Mouse (Mus musculus) lung, adult 18-20 months (tissue): ENCODE results near the gene Foxn1.

Source experiments
- DNase-seq, 2 experiments: peaks; one replicate each; pipeline ENCODE4 v3.0.0; 2022; ENCODE audit warnings: mixed read lengths in 2 of 2

The Foxn1 gene

DNA sequence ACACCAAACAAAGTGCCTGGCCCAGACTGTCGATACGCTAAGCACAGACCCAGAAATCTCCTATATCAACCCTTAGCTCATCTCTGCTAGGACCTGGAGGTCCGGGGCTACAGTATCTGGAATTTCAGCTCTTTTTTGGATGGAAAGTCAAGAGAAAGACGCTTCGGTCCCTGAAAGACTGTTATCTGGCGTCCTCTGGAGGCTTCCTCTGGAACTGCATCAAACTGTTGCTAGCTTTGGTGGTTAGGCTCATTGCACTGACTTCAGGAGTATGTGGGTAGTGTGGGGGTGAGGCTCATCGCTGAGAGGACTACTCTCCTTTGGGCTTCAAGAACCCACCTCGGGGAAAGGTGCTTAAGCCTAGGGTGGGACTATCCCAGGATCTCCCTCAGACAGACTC lies 13.3 kb upstream of the Foxn1 start:
- DNase-seq = peak; percentile 65 to 67

DNA sequence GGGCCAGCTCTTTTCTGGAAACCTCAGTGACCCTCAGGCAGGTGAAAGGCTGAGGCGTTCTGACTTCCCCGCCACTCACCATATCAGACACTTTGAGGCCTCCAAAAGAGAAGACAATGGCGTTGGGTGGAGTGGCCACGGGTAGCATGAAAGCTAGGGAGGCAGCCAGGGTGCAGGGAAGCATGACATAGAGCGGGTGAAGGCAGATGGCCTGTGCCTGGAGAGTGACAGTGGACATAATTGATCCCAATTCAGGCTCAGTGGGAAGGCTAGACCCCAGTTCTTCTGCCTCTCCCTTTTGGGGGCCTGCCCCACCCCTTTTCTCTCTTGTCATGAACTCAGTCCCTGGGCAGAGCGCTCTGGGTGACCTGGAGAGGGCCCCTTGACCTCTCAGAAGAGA lies 11.9 kb upstream of the Foxn1 start:
- no peak for DNase-seq

DNA sequence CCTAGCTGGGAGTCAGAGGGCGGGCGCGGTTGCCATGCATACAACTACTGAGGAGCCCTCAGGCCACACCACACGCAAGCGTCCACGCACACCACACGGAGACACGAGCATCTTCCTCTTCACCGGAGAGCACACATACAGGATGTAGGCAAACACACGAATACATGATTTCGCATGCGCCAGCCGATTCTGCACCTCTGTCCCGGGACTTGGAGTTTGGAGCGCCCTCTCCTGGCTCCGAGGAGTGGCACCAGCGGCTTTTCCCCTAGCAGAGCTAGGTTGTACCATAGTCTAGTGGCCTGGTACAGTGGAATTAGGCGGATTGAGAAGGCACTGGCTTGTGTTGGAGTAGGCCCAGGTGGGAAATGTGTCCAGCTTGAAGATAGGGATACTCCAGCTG lies 11.0 kb upstream of the Foxn1 start:
- DNase-seq = peak; percentile 70 to 76

DNA sequence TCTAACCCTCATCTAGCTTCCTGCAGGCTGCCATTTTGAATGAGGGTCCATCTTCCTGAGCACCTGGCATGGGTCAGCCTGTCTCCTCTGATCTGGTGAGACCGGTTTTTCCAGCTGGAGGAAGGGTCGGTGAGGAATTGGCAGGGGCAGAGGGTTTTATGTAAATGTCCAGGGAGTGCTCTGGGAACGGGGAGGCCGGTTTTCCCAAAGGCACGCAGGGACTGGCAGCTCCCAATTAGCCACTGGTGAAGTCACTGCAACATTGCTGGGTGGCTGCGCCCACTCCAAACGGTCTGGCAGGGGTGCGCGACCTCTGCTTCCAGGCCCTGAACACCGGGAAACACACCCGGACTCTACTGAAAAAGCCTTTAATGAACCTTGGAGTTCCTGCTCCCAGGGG lies 10.6 kb upstream of the Foxn1 start:
- DNase-seq = peak; percentile 38 to 58

GRCm38 (mm10) chr11:78392728-78393127 lies 6.4 kb upstream of the Foxn1 start:
- DNase-seq = peak; percentile 84 to 90

- DNase-seq = no peak
Measured at GRCm38 (mm10) chr11:78385776-78386175, 582 bp downstream of the Foxn1 start.

DNA sequence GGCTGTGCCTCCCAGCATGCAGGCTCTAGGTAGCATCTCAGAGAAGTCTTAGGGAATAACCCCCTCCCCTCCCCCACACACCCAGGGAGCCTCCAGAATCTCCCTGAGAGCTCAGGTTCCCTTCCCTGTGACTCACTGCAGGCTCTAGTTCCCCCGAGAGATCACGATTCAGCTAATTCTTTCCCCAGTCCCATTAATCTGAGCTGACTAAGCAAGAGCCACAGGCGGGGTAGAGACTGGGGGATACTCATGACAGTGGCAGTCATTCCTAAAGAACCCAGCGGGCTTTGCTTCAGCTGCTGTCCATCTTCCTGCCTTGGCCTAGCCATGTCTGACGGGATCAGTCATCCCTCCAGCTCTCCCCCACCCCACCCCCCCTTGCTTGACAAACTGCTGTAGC lies 3.7 kb downstream of the Foxn1 start:
- no peak for DNase-seq

- no peak for DNase-seq
Measured at GRCm38 (mm10) chr11:78382286-78382685, 4.1 kb downstream of the Foxn1 start.

- DNase-seq = no peak
Measured at GRCm38 (mm10) chr11:78380996-78381395, 5.4 kb downstream of the Foxn1 start.

GRCm38 (mm10) chr11:78380351-78380750 lies 6.0 kb downstream of the Foxn1 start:
- no peak for DNase-seq

DNA sequence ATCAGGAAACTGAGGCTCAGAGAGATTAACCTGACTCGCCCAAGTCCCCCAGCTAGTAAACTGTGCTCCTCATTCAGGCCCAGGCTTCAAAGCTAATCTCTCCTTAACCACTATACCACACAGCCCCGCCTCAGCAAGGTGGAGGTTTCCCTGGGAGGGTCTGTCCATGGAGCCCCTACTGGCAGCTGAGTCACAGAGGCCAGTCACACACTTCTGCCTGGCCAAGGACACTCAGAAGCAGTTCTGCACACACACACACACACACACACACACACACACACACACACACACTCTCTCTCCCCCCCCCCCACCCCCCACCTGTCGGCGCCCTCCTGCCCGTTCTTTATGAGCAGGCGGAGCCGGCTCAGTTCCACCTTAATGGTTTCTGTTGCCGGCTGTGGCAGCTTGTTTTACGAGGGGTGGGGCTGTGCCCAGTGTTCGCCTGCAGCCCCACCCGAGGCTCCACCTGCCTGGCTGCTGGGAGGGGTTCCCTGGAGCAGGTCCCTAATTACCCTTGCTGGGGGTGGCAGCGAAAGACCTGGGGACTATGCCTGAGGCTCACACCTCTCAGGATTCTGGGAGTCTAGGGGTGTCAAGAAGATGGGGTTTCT lies 8.7 kb downstream of the Foxn1 start:
- DNase-seq = no peak

- no peak for DNase-seq
Measured at GRCm38 (mm10) chr11:78374147-78374546, 12.2 kb downstream of the Foxn1 start.

DNA sequence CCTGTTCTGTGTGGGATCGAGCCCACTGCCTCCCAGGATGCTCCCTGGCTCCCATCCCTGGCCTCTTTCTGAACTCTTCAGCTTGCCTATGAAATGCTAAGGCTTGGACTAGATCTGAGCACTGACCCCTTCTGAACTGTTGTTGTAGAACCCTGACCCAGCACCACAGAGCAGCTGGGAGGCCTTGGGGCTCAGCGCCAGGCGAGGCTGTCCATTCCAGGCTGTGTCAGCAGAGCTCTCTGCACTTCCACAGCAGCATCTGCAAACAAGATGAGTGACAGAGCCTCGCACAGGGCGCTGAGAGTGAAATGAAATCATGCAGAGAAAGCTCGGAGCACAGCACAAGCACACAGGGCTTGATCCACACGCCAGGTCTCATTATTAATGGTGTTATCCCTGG lies 13.7 kb downstream of the Foxn1 start:
- DNase-seq = no peak

DNA sequence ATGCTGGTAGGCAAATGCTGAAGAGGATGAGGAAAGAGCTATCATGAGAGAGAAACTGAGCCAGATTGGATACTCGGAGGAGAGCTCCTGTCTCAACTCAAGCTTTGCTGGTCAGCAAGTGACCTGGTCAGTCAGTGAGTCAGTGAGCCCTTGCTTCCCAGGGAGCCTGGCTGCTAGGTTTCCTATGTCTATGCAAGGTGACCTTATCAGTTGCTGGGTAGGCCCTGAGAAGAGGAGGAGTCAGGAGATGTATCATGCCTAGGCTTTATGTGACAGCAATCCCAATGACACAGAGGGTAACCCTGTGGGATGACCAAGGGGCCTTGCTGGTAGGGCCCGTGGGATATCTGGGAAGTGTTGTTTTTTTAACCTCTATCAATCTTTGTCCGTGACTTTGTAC lies 14.2 kb downstream of the Foxn1 start:
- DNase-seq = no peak

DNA sequence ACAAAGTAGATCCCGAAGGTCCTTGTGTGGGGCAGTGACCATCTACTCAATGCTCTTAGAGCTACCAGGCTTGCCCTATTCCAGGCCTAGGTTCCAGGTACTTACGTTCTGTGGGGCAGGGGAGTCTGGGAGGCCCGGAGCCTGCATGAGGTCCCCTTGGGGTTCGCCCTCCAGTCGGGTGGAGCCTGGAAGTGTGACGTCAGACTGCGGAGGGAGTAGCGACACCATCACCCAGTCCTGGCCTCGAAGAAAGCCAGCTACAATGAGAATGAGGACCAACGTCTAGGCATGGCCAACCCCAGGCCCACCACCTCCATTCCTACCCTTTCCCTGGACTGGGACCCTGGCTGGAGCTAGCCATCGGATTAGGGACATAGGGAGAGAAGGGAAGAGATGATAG lies 14.6 kb downstream of the Foxn1 start:
- DNase-seq = no peak

DNA sequence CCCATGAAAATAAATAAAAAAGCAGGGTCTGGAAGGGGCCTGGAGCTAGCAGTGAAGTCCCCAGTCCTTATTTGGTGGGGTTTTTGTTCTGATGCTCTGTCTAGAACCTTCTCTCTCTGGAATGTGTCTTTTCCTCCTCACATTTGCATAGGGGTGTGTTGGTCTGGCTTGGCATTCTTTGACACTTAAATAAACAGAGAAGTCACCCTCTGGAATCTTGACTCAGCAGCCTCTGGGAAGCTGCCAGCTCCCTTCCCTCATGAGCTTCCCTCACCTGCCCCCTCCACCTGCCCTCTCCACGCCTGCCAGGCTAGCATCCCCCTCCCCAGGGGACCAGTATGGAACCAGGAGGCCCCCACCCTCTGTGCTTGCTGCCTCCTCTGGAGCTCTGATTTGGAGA lies 16.0 kb downstream of the Foxn1 start:
- peak; percentile 47 to 64 for DNase-seq

- DNase-seq = no peak
Measured at GRCm38 (mm10) chr11:78367456-78368225, 18.7 kb downstream of the Foxn1 start.

DNA sequence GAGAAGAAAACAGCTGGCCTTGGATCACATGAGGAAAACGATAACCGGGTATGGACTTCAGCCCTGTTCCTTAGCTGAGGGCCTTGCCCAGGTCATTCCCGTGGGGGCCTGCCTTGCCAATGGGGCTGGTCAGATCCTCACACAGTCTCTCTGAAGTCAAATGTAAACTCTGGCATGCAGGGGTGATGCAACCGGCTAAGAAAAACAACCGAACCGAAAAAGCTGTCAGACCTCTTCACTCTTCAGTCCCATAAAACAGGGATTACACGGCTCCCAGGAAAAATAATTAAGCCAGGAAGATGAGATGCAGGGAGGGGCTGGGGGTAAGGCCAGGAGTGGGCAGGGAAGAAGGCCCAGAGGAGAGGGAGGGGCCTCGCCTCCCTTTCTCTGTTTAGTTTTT lies 22.3 kb downstream of the Foxn1 start:
- DNase-seq = no peak

DNA sequence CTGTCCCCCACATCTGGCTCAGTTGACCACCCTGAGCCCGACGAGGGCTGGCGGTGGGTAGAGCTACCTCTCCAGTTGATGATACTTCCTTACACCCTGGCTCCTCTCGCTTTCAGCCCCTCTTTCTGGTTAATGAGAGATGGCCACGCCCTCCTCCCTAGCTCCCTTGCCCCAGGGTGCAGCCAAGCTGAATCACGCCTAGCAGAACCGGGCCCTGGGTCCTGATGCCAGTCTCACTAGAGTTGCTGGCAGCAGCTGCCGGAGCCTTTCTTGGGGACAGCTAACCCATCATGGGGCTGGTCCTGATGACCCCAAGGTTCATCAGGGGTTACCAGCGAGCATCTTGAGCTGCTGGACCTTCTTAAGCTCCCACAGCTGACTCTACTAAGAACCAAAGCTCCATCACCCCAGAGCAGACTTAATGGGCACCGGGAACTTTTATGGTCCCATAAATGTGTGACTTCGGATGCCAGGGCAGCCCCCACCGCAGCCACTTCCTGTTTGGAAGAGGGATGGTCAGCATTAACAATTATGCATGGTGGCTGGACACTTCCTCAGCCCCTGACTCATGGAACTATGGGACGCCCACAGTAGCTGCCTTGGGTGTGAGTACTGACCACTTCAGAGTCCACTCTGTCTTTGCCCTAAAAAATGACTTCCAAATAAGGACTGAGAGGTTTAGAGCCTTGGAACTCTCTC lies 22.9 kb downstream of the Foxn1 start:
- DNase-seq = no peak

- DNase-seq = no peak
Measured at GRCm38 (mm10) chr11:78360789-78361131, 25.6 kb downstream of the Foxn1 start.

GRCm38 (mm10) chr11:78360125-78360788 lies 26.1 kb downstream of the Foxn1 start:
- DNase-seq = peak; percentile 80 to 83

DNA sequence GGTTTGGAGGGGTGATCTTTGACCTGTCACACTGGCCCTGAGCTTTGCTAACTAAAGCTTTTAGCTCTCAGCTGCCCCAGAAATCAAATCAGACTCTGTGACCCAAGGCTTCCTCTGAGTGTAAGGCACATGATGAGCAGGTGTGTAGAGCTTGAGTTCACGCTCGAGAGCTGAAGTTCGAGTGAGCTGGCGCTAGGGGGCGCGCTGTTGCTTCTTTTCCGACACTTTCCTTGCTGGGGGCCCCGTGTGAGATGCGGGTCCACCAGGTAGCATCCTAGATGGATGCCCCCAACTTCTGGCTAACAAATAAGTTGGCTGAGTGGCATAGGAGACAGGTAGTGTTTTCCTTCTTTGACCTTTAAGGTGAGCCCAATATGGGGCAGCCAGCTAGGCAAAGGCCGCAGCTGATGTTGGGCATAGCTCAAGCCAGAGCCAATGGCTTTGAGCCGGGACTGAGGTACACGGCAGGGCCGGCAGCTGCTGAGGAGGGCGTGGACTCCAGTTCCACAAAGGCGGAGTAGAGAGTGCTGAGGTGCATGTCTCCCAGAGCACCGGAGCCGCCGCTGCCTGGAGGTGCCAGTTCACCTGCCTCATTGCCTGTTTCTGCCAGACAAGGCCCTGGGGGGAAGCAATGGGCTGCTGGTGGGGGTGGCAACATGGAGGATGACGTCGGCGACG lies 27.9 kb downstream of the Foxn1 start:
- no peak for DNase-seq
